Mouse (Mus musculus) hematopoietic stem cell, adult 5-6 weeks (primary cell): Measurements from ENCODE around the gene Cd200r4. TPM values are rescaled to one million over a fixed set of nuclear protein-coding genes. Genes with fewer than 3 reads are reported as not detected.
"Not testable (repeated sequence)": the region's sequence is repeated elsewhere in the genome, so short reads cannot be mapped to it uniquely, and the experiment has no call there.

Source experiments
- ATAC-seq, 2 experiments: fragments of 125-278 bp in 1 of 2; replicated peaks in 1 of 2; 2 replicates each; pipeline ENCODE4 v1.8.0; 2016 to 2017; ENCODE audit warnings: inconsistent platforms in 2 of 2, mild to moderate bottlenecking in 2 of 2, moderate number of reproducible peaks in 2 of 2, low read depth in 1 of 2, moderate TSS enrichment in 1 of 2; ENCODE audit not compliant: low FRiP score in 2 of 2, poor library complexity in 2 of 2, severe bottlenecking in 2 of 2, insufficient read depth in 1 of 2, low TSS enrichment in 1 of 2
- total RNA-seq: library from RNA; stranded (forward); fragments of 172-1452, 232-1000 nt; gene quantifications from 2 replicates; pipeline ENCODE4 v1.2.3, GENCODE M21; 2017

Cd200r4 gene
- total RNA-seq, 1 experiment from 2014 or later = 1.7 TPM

DNA sequence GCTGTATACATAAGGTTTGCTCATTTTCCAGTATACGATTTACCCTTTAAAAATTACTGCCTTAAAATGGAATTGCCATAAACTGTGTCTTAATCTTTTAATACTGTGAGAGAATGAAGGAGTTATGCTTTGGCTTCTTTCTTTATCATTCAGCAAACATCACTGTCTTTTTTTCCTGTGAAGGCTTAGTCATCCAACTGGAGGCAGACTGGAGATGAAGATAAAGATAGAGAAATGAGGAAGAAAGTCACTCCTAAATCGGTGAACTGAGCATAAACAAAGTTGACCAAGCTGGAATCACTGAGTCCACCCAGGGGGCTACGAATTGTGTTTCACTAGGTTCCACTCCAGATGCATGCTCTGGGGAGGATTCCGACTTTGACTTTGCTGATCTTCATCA, 9.0 kb downstream of the Cd200r4 start:
- ATAC-seq = no peak

DNA sequence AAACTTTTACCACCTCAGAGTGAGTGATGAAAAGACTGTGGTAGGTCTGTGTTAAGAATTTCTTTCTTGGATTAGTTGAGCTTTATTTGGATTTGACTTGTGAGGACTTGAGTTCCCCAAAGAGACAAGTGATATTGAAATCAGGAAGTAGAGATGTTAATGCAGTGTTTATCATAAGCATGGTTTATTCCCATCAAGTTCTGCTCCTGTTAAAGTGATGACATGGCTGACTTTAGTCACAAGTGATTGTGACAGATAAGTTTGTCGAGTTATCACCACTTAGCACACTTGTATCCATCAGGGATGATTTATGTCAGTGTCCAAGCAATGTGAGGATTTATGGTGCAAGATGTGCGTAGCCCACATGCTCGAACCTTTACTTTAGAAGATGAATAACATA, 20.8 kb downstream of the Cd200r4 start:
- no peak for ATAC-seq

DNA sequence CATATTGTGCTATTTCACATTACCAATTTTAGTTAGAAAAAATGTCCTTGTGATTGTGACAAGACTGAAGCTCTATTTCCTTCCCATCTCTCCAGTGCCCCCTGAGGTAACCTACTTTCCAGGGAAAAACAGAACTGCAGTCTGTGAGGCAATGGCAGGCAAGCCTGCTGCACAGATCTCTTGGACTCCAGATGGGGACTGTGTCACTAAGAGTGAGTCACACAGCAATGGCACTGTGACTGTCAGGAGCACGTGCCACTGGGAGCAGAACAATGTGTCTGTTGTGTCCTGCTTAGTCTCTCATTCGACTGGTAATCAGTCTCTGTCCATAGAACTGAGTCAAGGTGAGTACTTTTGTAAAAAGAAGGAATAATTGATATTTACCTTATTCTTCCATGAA, 21.7 kb downstream of the Cd200r4 start:
- not testable (repeated sequence) for ATAC-seq

DNA sequence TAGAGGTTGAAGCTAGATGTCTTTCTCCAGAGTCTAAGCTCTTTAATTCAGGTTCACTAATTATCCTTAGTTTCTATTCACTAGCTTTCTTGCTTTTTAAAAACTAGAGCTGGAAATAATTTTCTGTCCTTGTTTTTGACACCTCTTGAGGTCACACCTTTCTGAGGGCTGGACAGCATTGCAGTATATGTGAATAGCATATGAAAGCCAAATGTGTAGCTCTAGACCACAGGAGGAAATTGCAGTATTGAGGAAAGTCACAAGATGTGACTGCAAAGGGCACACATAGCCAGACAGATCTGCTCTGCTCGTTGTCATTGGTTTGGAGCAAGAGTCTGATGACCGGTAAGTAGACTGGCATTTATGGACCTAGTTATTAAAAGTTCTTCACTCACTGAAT, 55.3 kb downstream of the Cd200r4 start, which contains the start of gene Cd200r2:
TSS of gene Cd200r2 (plus strand) at position 301 of the 400 bp plus-strand sequence.
- no peak for ATAC-seq

DNA sequence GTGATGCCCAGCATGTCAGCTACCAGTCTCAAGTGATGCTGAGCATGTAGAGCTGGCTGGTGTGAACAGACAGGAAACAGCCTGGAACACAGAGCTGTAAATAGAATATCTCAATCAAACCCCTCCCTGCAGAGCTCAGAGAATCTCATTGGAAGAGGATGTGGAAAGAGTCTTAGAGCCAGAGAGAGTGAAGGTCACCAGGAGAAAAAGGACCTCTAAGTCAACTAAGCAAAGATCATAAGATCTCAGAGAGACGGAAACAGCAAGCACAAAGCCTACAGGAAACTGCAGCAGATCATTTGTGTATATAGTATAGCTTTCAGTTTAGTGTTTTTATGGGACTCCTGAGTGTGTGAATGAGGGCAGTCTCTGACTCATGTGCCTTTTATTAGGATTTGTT, 63.6 kb downstream of the Cd200r4 start:
- ATAC-seq = no peak

DNA sequence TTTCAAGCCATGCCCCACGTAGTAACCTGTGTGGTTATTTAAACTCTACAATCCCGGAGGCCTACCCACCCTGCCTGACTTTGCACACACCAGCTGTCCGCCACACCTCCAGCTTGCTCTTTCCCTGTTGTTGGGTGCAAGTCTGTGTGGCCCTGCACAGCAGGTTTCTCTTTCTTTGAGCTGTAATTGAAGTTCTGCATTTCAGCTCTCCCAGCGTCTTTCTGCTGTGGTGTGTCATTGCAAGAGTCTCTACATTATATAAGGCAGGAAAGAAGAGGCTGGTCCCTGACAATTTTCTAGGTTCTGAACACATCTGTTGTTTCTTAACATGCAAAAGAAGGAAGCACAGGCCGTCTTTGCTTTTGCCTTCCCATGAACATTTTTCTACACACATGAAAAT, 65.1 kb downstream of the Cd200r4 start:
- ATAC-seq = peak; percentile 53 to 58; a peak in 3 of 4 replicates

DNA sequence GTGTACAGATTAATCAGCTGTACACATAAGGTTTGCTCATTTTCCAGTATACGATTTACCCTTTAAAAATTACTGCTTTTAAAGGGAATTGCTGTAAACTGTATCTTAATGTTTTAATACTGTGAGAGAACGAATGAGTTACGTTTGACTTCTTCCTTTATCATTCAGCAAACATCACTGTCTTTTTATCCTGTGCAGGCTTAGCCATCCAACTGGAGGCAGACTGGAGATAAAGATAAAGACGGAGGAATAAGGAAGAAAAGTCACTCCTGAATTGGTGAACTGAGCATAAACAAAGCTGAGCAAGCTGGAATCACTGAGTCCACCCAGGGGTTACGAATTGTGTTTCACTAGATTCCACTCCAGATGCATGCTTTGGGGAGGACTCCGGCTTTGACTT, 66.1 kb downstream of the Cd200r4 start:
- ATAC-seq = no peak

Other genes with a start within 250 kb of the Cd200r4 start
- 22.8 and 24.0 TPM in 2 replicates for gene Nepro, start 87.4 kb upstream of the Cd200r4 start, total RNA-seq
- 15.5 and 15.8 TPM in 2 replicates for gene Gtpbp8, start 65.4 kb upstream of the Cd200r4 start, total RNA-seq
- gene Cd200r1, start 46.0 kb upstream of the Cd200r4 start, total RNA-seq = 7.0 and 10.0 TPM in 2 replicates
- gene Cd200r2, start 55.4 kb downstream of the Cd200r4 start, total RNA-seq = 0.20 TPM in 1 of 2 replicates, not detected in the other
- gene Cd200r3, start 131.9 kb downstream of the Cd200r4 start, total RNA-seq = 6.2 TPM in 1 of 2 replicates, not detected in the other